Mouse (Mus musculus) liver, embryonic 14.5 days (tissue): Measurements from ENCODE around the gene Prss48.
"Not testable (repeated sequence)": the region's sequence is repeated elsewhere in the genome, so short reads cannot be mapped to it uniquely, and the experiment has no call there.

Source experiments
- CTCF ChIP-seq: IDR thresholded peaks from 2 replicates; pipeline ENCODE4 v1.5.1; 2016; ENCODE audit warnings: antibody characterized with exemption, low read depth, control low read depth
- EP300 ChIP-seq: IDR thresholded peaks from 2 replicates; pipeline ENCODE4 v1.6.1; 2016; ENCODE audit warnings: antibody characterized with exemption, low read depth

DNA sequence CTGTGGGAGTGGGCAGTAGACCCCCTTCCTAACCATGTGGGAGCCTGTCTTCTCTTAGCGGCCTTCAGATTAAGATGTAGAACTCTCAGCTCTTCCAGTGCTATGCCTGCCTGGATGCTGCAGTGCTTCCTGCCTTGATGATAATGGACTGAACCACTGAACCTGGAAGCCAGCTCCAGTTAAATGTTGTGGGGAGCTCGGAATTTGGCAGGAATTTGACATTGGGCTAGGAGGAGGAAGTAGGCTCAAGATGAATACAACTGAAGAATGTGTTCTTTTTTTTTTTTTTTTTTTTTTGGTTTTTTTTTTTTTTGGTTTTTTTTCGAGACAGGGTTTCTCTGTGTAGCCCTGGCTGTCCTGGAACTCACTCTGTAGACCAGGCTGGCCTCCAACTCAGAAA lies 20.5 kb downstream of the Prss48 start:
- TF ChIP-seq CTCF, EP300: not testable (repeated sequence)
